Mouse (Mus musculus) liver, embryonic 13.5 days (tissue): ENCODE measurements around the gene Slc10a7. TPM values are rescaled to one million over a fixed set of nuclear protein-coding genes. Genes with fewer than 3 reads are reported as not detected.
"Not testable (repeated sequence)": the region's sequence is repeated elsewhere in the genome, so short reads cannot be mapped to it uniquely, and the experiment has no call there.

Experiments used
- ATAC-seq: fragments of 200-750 bp; cut with Nextera tagmentation; 2 replicates; pipeline ENCODE4 v1.8.0; 2017; ENCODE audit warnings: low read depth, mild to moderate bottlenecking, moderate number of reproducible peaks, moderate library complexity
- DNase-seq: peaks from one replicate; pipeline ENCODE4 v3.0.0; 2022
- H3K27ac ChIP-seq: fragments of 300-500 bp; sonication (generic); 2 replicates; pipeline ENCODE4 v1.5.1; 2015; ENCODE audit warnings: moderate library complexity, mild to moderate bottlenecking, inconsistent platforms
- H3K27me3 ChIP-seq: fragments of 300-500 bp; sonication (generic); 2 replicates; pipeline ENCODE4 v1.6.1; 2015; ENCODE audit warnings: mild to moderate bottlenecking, inconsistent platforms
- H3K36me3 ChIP-seq: fragments of 300-500 bp; sonication (generic); 2 replicates; pipeline ENCODE4 v1.6.1; 2015; ENCODE audit warnings: mild to moderate bottlenecking, inconsistent platforms
- H3K4me1 ChIP-seq: fragments of 300-500 bp; sonication (generic); replicated peaks from 2 replicates; pipeline ENCODE4 v1.6.1; 2015; ENCODE audit warnings: inconsistent platforms
- H3K4me2 ChIP-seq: fragments of 300-500 bp; sonication (generic); 2 replicates; pipeline ENCODE4 v1.6.1; 2015; ENCODE audit warnings: inconsistent platforms, mild to moderate bottlenecking, moderate library complexity
- H3K4me3 ChIP-seq: fragments of 300-500 bp; sonication (generic); replicated peaks from 2 replicates; pipeline ENCODE4 v1.5.1; 2015; ENCODE audit warnings: mild to moderate bottlenecking, inconsistent platforms
- H3K9ac ChIP-seq: fragments of 300-500 bp; sonication (generic); 2 replicates; pipeline ENCODE4 v1.6.1; 2015; ENCODE audit warnings: mild to moderate bottlenecking, inconsistent platforms
- H3K9me3 ChIP-seq: fragments of 300-500 bp; sonication (generic); replicated peaks from 2 replicates; pipeline ENCODE4 v1.6.1; 2016; ENCODE audit warnings: inconsistent platforms
- whole genome bisulfite sequencing: fragments of 180-500 bp; shearing (Covaris S2); methylation state at CpG from one replicate; pipeline ENCODE4 v1.1.7; 2015; ENCODE audit not compliant: insufficient replicate concordance; 5-methylcytosine and 5-hydroxymethylcytosine counted together
- polyA plus RNA-seq: library from polyadenylated mRNA; unstranded; fragments of >200 nt; fragmentation: Nextera tagmentation; extraction: Ambion mirVana; gene quantifications from 2 replicates; pipeline ENCODE4 v1.2.1, GENCODE M21; 2015

The Slc10a7 gene
- polyA plus RNA-seq, 1 experiment from 2014 or later = 6.7 TPM

DNA sequence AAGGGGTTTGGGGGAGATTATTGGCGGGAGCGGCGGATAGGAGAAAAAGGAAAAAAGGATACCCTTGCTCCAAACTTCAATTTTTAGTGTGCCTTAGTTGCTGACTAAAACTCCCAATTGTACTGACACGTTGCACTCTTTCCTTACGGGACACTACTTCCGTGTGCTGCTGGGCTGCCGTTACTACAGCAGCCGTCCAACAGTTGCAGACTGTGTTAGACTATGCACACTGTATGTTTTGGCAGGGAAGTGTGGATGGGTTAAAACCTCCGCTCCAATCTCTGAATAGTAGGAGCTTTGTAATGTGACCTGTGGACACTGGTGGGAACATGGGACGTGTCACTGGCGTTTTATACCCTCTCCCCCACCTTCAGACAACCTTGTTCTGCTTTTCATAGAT is 948 bp downstream of the Slc10a7 start:
- ATAC-seq = no peak
- peak overlapping the region; percentile 95 for H3K9ac ChIP-seq
- no peaks in the 10 kb centered on the region for H3K27me3 ChIP-seq
- H3K36me3 ChIP-seq = peaks cover 8% of the 10 kb centered on the region
- H3K9me3 ChIP-seq = no peaks in the 10 kb centered on the region
- H3K4me1 ChIP-seq = peaks cover 22% of the 10 kb centered on the region
- peak overlapping the region; percentile 99 for H3K4me2 ChIP-seq
- peak overlapping the region; percentile 92 for H3K4me3 ChIP-seq
- H3K27ac ChIP-seq = peak overlapping the region; percentile 92
- 0% methylated on average over 11 of the region's 11 CpGs for WGBS
- peak; percentile 6 for DNase-seq

DNA sequence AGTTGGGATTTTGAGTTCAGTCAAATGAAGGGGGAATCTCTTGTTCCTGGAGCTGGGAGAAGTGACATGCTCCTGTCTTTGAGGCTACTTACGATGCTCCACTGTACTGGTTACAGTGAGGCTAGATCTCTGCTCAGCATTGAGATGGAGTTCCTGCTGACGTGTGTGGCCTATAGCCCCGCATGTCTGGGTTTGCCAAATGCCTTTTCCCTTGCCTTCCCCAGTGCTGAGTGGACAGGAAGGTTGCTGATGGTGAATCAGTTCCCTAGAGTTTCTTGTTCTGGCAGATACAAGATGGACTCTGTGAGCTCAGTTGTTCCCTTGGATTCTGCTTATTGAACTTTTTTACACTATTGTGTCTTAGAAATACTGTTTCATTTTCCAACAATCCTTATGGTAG is 1.8 kb downstream of the Slc10a7 start:
- Histone ChIP-seq H3K27ac (no peak overlapping the region; the same call in 1 of the 2 replicates), H3K9ac (peak overlapping the region; percentile 40; the same call in 1 of the 2 replicates), H3K4me1 (peaks cover 22% of the 10 kb centered on the region), H3K4me3 (peak overlapping the region; percentile 19; the same call in 1 of the 2 replicates), H3K27me3 (no peaks in the 10 kb centered on the region), H3K9me3 (no peaks in the 10 kb centered on the region), H3K36me3 (peaks cover 16% of the 10 kb centered on the region), H3K4me2 (peak overlapping the region; percentile 34; the same call in 1 of the 2 replicates)
- WGBS = 69% methylated on average over 3 of the region's 3 CpGs
- no peak for ATAC-seq
- no peak for DNase-seq

DNA sequence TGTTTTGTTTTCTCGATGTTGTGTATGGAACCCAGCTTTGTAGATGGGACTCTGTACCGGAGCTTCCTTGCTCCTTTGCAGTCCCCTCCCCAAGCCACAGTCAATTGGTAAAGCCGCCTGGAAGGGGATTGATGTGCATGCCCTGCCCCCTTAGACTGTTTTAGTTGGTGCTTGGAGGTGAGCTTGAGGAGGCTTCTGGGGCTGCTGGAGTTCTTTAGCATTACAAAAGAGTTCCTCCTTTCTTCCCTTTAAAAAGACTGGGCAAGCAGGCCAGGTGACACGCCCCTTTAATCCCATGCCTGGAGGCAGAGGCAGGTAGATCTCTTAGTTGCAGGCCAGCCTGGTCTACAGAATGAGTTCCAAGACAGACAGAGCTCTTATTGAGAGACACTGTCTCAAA is 4.0 kb downstream of the Slc10a7 start:
- Histone ChIP-seq H3K4me1 (peaks cover 12% of the 10 kb centered on the region), H3K4me2 (no peak overlapping the region), H3K4me3 (no peak overlapping the region), H3K9me3 (no peaks in the 10 kb centered on the region), H3K27me3 (no peaks in the 10 kb centered on the region), H3K9ac (no peak overlapping the region), H3K27ac (no peak overlapping the region), H3K36me3 (peaks cover 29% of the 10 kb centered on the region)
- DNase-seq (no peak), ATAC-seq (no peak)
- WGBS = 75% methylated on average over 4 of the region's 4 CpGs

DNA sequence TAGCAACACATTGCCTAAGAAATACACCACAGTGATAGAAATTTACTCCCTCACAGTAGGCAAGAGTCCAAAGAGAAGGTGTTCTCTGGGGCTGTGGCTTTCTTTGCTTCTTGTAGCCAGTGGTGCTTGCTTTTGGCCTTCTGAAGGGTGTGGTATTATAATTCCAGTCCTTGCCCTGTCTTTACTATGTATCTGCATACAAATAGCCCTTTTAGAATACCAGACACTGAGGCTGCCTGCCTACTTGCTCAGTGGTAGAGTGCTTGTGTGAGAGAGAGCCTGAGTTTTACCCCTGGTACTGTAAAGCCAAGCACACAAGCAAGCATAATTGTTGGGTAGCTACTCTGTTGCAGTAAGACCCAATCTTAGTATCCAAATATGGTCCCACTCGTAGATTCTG is 5.6 kb downstream of the Slc10a7 start:
- H3K36me3 ChIP-seq = peaks cover 36% of the 10 kb centered on the region

DNA sequence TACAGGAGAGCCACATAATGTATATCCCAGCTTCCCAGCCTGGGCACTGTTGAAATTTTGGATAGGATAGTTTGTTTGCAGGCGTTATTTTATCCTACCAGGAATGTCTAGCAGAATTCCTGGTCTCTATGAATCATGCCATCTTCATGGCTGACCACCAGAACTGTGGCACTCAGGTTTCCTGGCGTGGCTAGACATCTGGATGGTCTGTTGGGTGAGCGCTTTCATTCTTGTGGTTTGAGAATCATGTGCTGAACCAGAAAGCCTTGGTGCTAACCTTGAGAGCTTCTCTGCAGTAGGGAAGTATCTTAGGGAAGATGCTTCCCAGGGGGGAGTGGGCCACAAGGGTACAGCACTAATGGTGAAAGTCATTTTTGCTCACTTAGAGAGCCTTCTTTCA is 6.0 kb downstream of the Slc10a7 start:
- peaks cover 38% of the 10 kb centered on the region for H3K36me3 ChIP-seq
- H3K9ac ChIP-seq = no peak overlapping the region
- H3K4me2 ChIP-seq = no peak overlapping the region
- H3K9me3 ChIP-seq = no peaks in the 10 kb centered on the region
- no peak overlapping the region for H3K4me3 ChIP-seq
- 76% methylated on average over 3 of the region's 3 CpGs for WGBS
- ATAC-seq = no peak
- no peak for DNase-seq
- no peak overlapping the region for H3K27ac ChIP-seq
- no peaks in the 10 kb centered on the region for H3K27me3 ChIP-seq
- peaks cover 10% of the 10 kb centered on the region for H3K4me1 ChIP-seq

More for the DNA sequence above, 5.6 kb downstream of the Slc10a7 start:
- no peak overlapping the region for H3K27ac ChIP-seq
- peaks cover 12% of the 10 kb centered on the region for H3K4me1 ChIP-seq
- ATAC-seq (no peak), DNase-seq (no peak)
- H3K9me3 ChIP-seq = no peaks in the 10 kb centered on the region
- H3K4me3 ChIP-seq = no peak overlapping the region
- H3K27me3 ChIP-seq = no peaks in the 10 kb centered on the region
- 81% methylated on average over 1 of the region's 1 CpGs for WGBS
- no peak overlapping the region for H3K4me2 ChIP-seq
- H3K9ac ChIP-seq = no peak overlapping the region

DNA sequence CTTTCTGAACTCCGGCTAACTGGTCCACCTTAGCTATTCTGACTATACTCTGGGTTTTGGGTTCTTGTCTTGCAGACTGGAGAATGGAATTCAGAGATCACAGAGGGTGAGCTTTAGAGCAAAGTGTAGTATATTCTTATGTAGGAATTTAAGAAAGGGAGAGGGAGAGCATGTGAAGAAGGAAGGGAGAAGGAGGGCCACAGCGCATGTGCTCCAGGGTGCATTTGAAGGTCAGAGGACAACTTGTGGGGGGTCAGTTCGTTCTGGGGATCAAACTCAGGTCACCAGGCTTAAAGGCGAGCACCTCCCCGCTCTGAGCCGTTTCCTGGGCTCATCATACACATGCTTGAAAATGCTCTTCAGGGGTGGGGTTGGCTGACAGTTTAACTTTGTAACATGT is 24.8 kb downstream of the Slc10a7 start:
- WGBS = 84% methylated on average over 6 of the region's 6 CpGs
- peaks cover 43% of the 10 kb centered on the region for H3K36me3 ChIP-seq
- no peak for ATAC-seq
- no peak for DNase-seq
- H3K4me3 ChIP-seq = no peak overlapping the region
- no peak overlapping the region for H3K4me2 ChIP-seq
- no peaks in the 10 kb centered on the region for H3K27me3 ChIP-seq
- peaks cover 4% of the 10 kb centered on the region; the same call in 1 of the 2 replicates for H3K4me1 ChIP-seq
- no peaks in the 10 kb centered on the region for H3K9me3 ChIP-seq
- no peak overlapping the region for H3K9ac ChIP-seq
- no peak overlapping the region for H3K27ac ChIP-seq

DNA sequence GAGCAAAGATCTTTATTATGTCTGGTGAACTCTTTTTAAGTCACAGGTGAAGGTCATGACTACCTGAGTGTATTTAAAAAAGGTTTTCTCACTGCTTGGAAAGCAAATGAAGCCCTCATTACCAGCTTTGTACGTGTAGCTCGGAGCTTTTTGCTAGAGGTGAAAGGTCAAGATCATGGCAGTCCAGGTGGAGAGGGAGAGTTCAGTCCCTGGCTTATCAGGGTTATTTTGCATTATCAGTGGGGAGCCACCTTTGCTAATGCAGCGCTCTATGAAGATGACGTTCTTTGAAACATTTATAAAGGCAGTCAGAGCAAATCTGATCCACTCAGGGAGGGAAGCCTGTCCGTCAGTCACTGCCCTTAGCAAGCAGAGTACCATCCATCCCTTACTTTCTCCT is 27.6 kb downstream of the Slc10a7 start:
- peaks cover 30% of the 10 kb centered on the region for H3K36me3 ChIP-seq

DNA sequence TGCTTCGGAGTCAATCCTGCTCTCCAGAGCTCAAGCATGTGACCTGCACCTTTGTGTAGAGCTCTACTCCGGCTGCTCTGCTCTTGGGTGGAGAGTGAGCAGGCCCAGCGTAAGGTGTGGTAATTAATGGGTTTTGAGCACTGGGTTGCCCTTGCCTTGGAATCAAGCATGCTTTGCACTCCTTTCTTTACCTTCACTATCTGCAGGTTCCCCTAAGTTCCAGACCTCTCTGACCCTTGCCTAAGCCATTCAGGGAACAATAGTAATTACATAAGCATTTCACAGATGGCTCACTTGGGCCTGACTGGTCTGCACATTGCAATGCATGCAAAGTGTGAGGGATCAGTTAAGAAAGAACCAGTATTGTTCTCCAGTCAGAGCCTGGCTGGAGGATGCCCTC is 28.6 kb downstream of the Slc10a7 start:
- H3K9ac ChIP-seq = no peak overlapping the region
- H3K4me3 ChIP-seq = no peak overlapping the region
- WGBS = 87% methylated on average over 3 of the region's 3 CpGs
- H3K4me2 ChIP-seq = no peak overlapping the region
- DNase-seq (no peak), ATAC-seq (no peak)
- no peak overlapping the region for H3K27ac ChIP-seq
- H3K36me3 ChIP-seq = peaks cover 38% of the 10 kb centered on the region
- H3K9me3 ChIP-seq = no peaks in the 10 kb centered on the region
- peaks cover 4% of the 10 kb centered on the region; the same call in 1 of the 2 replicates for H3K4me1 ChIP-seq
- H3K27me3 ChIP-seq = no peaks in the 10 kb centered on the region

More for the DNA sequence above, 27.6 kb downstream of the Slc10a7 start:
- peaks cover 4% of the 10 kb centered on the region; the same call in 1 of the 2 replicates for H3K4me1 ChIP-seq
- no peak overlapping the region for H3K27ac ChIP-seq
- H3K27me3 ChIP-seq = no peaks in the 10 kb centered on the region
- no peak for DNase-seq
- no peak for ATAC-seq
- no peak overlapping the region for H3K4me3 ChIP-seq
- WGBS = 61% methylated on average over 5 of the region's 5 CpGs
- H3K4me2 ChIP-seq = no peak overlapping the region
- H3K9ac ChIP-seq = no peak overlapping the region
- no peaks in the 10 kb centered on the region for H3K9me3 ChIP-seq

DNA sequence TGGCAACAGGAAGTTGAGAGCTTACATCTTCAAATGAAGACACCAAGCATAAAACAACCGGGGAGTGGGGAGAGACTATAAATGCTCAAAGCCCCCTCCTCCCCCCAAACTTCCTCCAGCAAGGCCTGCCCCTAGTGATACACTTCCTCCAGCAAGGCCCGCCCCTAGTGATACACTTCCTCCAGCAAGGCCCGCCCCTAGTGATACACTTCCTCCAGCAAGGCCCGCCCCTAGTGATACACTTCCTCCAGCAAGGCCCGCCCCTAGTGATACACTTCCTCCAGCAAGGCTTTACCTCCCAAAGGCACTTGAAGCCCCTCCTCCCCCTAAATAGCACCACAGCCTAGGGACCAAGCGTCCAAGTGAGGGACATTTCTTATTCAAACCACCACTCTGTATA is 33.5 kb downstream of the Slc10a7 start:
- H3K4me1 ChIP-seq, H3K4me2 ChIP-seq, H3K27ac ChIP-seq, H3K9me3 ChIP-seq, H3K27me3 ChIP-seq, H3K9ac ChIP-seq, ATAC-seq, DNase-seq, H3K4me3 ChIP-seq: not testable (repeated sequence)
- peaks cover 23% of the 10 kb centered on the region for H3K36me3 ChIP-seq
- WGBS = 82% methylated on average over 6 of the region's 6 CpGs

DNA sequence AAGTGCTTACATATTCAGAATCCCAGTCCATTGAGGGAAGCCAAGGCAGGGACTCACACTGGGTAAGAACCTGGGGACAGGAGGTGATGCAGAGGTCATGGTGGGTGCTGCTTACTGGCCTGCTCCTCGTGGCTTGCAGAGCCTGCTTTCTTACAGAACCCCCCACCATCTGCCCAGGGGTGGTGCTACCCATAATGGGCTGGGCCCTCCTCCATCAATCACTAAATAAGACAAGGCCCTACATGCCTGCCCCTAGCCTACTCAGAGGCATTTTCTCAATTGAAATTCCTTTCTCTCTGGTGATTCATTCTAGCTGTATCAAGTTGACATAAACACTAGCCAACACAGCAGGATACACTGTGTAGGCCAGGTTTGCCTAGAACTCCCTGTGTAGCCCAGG is 34.5 kb downstream of the Slc10a7 start:
- Histone ChIP-seq H3K27ac (no peak overlapping the region), H3K9ac (no peak overlapping the region), H3K27me3 (no peaks in the 10 kb centered on the region), H3K4me1 (peaks cover 8% of the 10 kb centered on the region), H3K4me3 (no peak overlapping the region), H3K4me2 (no peak overlapping the region), H3K36me3 (peaks cover 15% of the 10 kb centered on the region), H3K9me3 (no peaks in the 10 kb centered on the region)
- no peak for ATAC-seq
- DNase-seq = no peak
- WGBS = 50% methylated on average over 1 of the region's 1 CpGs

DNA sequence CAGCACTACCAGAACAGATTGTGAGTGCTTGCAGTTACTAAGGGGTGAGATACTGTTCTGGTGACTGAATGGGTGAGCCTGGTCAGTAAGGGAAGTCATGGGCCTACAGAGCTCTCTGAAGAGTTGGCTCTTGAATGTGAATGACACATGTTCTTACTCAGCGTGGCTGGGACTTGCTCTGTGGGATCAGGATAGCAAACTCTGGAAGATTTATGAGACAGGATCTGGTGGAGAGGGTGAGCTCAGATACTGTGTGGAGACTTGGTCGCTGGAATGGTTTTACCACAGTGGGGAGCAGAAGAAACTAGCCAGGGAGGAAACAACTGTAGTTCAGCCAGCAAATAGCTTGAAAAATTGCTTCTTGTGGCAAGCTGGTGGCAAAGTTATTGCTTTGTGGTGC is 35.4 kb downstream of the Slc10a7 start:
- H3K36me3 ChIP-seq = peaks cover 15% of the 10 kb centered on the region
- no peaks in the 10 kb centered on the region for H3K27me3 ChIP-seq
- peaks cover 8% of the 10 kb centered on the region for H3K4me1 ChIP-seq
- H3K9ac ChIP-seq = no peak overlapping the region
- H3K9me3 ChIP-seq = no peaks in the 10 kb centered on the region
- no peak overlapping the region for H3K4me3 ChIP-seq
- no peak for ATAC-seq
- H3K27ac ChIP-seq = no peak overlapping the region
- DNase-seq = no peak
- WGBS = 42% methylated on average over 2 of the region's 2 CpGs
- no peak overlapping the region for H3K4me2 ChIP-seq

DNA sequence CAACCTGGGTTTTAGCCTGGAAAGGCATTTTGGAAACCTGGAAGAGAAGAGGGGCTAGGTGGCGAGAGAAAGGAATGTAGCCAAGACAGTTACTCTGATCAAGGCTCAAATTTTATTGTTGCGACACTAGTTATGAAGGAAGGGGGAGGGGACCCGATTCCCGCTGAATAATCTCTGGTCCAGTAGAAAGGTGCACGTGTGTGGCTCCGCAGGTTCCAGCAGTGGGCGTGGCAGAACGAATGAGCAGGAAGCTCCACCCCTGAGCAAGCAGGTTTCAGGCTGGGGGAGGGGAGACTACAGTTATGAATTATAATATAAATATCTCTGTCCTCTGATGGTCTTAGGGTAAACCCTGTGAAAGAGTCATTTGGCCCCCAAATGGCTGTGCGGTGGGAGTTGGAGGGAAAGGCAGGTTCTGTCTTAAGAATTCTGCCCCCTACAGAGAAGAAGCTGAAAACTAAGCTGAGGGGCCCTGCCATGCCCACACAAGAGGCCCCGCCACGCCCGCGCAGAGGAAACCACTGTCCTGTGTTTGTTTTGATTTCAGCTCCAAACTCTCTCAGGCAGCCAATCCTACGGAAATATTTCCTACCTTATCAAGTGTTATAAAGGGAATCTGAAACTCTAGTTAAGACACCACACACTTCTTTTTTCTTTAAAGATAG is 36.1 kb downstream of the Slc10a7 start:
- not testable (repeated sequence) for H3K4me1 ChIP-seq, H3K27ac ChIP-seq, DNase-seq, H3K9me3 ChIP-seq, H3K4me2 ChIP-seq, H3K27me3 ChIP-seq, H3K4me3 ChIP-seq, ATAC-seq, H3K9ac ChIP-seq
- WGBS = 29% methylated on average over 9 of the region's 14 CpGs
- H3K36me3 ChIP-seq = peaks cover 14% of the 10 kb centered on the region
